Mouse (Mus musculus): ENCODE results near the gene Atl2. TPM values are rescaled to one million over a fixed set of nuclear protein-coding genes. Genes with fewer than 3 reads are reported as not detected.

Atl2 gene
- polyA plus RNA-seq, 1 experiment from 2014 or later = 26.7 TPM

DNA sequence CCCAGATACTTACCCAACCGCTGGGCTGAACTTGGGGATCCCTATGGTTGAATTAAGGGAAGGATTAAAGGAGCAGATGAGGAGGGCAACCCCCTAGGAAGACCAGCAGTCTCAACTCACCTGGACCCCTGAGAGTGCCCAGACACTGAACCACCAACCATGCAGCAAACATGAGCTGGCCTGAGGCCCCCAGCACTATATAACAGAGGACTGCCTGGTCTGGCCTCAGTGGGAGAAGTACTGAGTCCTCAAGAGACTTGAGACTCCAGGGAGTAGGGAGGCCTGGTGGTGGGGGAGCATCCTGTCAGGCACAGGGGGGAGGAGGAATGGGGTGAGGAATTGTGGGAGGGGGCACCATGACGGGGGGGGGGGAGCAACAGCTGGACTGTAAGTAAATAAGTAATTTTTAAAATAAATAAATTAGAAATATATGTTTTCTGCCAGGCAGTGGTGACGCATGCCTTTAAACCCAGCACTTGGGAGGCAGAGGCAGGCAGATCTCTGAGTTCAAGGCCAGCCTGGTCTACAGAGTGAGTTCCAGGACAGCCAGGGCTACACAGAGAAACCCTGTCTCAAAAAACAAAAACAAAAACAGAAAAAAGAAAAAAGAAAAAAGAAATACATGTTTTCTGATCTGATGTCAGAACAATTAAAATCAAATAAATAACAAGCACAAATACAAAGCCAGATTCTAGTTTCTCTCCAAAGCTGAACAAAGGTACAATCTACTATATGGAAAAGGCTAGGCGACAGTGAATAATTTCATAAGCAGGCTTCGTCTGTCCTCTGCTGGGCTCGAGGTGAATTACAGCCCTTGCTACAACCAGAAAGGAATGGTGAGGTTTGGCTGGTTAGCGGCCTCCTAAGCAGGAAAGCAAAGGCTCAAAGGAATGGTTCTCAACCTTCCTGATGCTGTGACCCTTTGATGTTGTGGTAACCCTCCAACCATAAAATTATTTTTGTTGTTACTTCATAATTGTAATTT, 55.4 kb downstream of the Atl2 start:
- no peaks in the 10 kb centered on the region for H3K9me3 ChIP-seq (ENCODE audit: control insufficient read depth, low read length)
- no peak overlapping the region for H3K9ac ChIP-seq (ENCODE audit: low read length)
- 44% methylated on average over 7 of the region's 7 CpGs for WGBS
- no peaks in the 10 kb centered on the region for H3K27me3 ChIP-seq (ENCODE audit: control insufficient read depth, insufficient read depth, low read length)
- 0 out of 4 replicates have a peak, but pooled peaks cover 0 to 3% of the 10 kb centered on the region in 2 experiments for H3K4me1 ChIP-seq (ENCODE audit: control insufficient read depth in 2 of 2, insufficient read depth in 2 of 2, low read length in 2 of 2)
- no peaks in the 10 kb centered on the region for H3K36me3 ChIP-seq (ENCODE audit: control insufficient read depth, insufficient read depth, low read length)
- H3K4me2 ChIP-seq (ENCODE audit: low read length) = no peak overlapping the region
- no peak overlapping the region for H3K4me3 ChIP-seq (ENCODE audit: control insufficient read depth in 1 of 2, insufficient read depth in 1 of 2, low read depth in 1 of 2, low read length in 2 of 2)
- no peak overlapping the region for H3K27ac ChIP-seq (replicated peaks in 1 of 2; ENCODE audit: control insufficient read depth in 1 of 2, insufficient read depth in 1 of 2, low read depth in 2 of 2, low read length in 2 of 2)
- no peak for ATAC-seq (ENCODE audit: insufficient number of reproducible peaks, insufficient read depth, low FRiP score, low read depth)

DNA sequence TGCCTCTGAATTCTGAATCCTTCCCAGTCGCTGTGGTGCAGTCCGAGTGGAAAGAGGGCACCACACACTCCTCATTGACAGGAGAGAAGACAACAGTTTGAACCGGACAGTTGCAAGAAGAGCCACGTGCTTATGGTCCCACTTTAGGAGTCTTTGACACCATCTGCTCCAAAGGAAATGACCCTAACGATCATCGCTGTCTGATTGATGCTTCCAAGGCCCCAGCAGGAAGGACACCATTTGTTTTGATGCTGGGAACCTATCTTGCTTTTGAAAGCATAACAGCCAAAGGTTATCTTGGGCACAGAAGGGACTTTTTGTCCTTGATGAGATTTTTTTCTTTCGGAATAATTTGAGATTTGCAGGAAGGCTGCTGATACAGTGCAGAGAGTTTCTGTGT, 58.9 kb downstream of the Atl2 start:
- no peak overlapping the region for H3K4me2 ChIP-seq (ENCODE audit: low read length)
- no peaks in the 10 kb centered on the region for H3K27me3 ChIP-seq (ENCODE audit: control insufficient read depth, insufficient read depth, low read length)
- H3K9me3 ChIP-seq (ENCODE audit: control insufficient read depth, low read length) = no peaks in the 10 kb centered on the region
- 57% methylated on average over 7 of the region's 7 CpGs for WGBS
- ATAC-seq (ENCODE audit: insufficient number of reproducible peaks, insufficient read depth, low FRiP score, low read depth) = no peak
- no peaks in the 10 kb centered on the region for H3K36me3 ChIP-seq (ENCODE audit: control insufficient read depth, insufficient read depth, low read length)
- H3K4me3 ChIP-seq (ENCODE audit: control insufficient read depth in 1 of 2, insufficient read depth in 1 of 2, low read depth in 1 of 2, low read length in 2 of 2) = no peak overlapping the region
- H3K27ac ChIP-seq (replicated peaks in 1 of 2; ENCODE audit: control insufficient read depth in 1 of 2, insufficient read depth in 1 of 2, low read depth in 2 of 2, low read length in 2 of 2) = no peak overlapping the region
- H3K9ac ChIP-seq (ENCODE audit: low read length) = no peak overlapping the region
- 0 out of 4 replicates have a peak, but pooled peaks cover 2 to 4% of the 10 kb centered on the region in 2 experiments for H3K4me1 ChIP-seq (ENCODE audit: control insufficient read depth in 2 of 2, insufficient read depth in 2 of 2, low read length in 2 of 2)

- Histone ChIP-seq H3K27ac (replicated peaks in 1 of 2; ENCODE audit: control insufficient read depth in 1 of 2, insufficient read depth in 1 of 2, low read depth in 2 of 2, low read length in 2 of 2) (no peak overlapping the region), H3K4me2 (ENCODE audit: low read length) (no peak overlapping the region), H3K9me3 (ENCODE audit: control insufficient read depth, low read length) (no peaks in the 10 kb centered on the region), H3K36me3 (ENCODE audit: control insufficient read depth, insufficient read depth, low read length) (no peaks in the 10 kb centered on the region), H3K27me3 (ENCODE audit: control insufficient read depth, insufficient read depth, low read length) (no peaks in the 10 kb centered on the region), H3K4me1 (ENCODE audit: control insufficient read depth in 2 of 2, insufficient read depth in 2 of 2, low read length in 2 of 2) (0 out of 4 replicates have a peak, but pooled peaks cover 2 to 4% of the 10 kb centered on the region in 2 experiments), H3K9ac (ENCODE audit: low read length) (no peak overlapping the region), H3K4me3 (ENCODE audit: control insufficient read depth in 1 of 2, insufficient read depth in 1 of 2, low read depth in 1 of 2, low read length in 2 of 2) (no peak overlapping the region)
- 51% methylated on average over 5 of the region's 5 CpGs for WGBS
- no peak for ATAC-seq (ENCODE audit: insufficient number of reproducible peaks, insufficient read depth, low FRiP score, low read depth)
These were observed 60.1 kb downstream of the Atl2 start for GRCm38 (mm10) chr17:79835714-79836373.

GRCm38 (mm10) chr17:79832284-79832683, 63.6 kb downstream of the Atl2 start:
- Histone ChIP-seq H3K9me3 (ENCODE audit: control insufficient read depth, low read length) (no peaks in the 10 kb centered on the region), H3K9ac (ENCODE audit: low read length) (no peak overlapping the region), H3K27ac (replicated peaks in 1 of 2; ENCODE audit: control insufficient read depth in 1 of 2, insufficient read depth in 1 of 2, low read depth in 2 of 2, low read length in 2 of 2) (no peak overlapping the region), H3K4me1 (ENCODE audit: control insufficient read depth in 2 of 2, insufficient read depth in 2 of 2, low read length in 2 of 2) (0 out of 4 replicates have a peak, but pooled peaks cover 2 to 4% of the 10 kb centered on the region in 2 experiments), H3K27me3 (ENCODE audit: control insufficient read depth, insufficient read depth, low read length) (no peaks in the 10 kb centered on the region), H3K36me3 (ENCODE audit: control insufficient read depth, insufficient read depth, low read length) (no peaks in the 10 kb centered on the region), H3K4me2 (ENCODE audit: low read length) (no peak overlapping the region), H3K4me3 (ENCODE audit: control insufficient read depth in 1 of 2, insufficient read depth in 1 of 2, low read depth in 1 of 2, low read length in 2 of 2) (no peak overlapping the region)
- 50% methylated on average over 1 of the region's 1 CpGs for WGBS
- ATAC-seq (ENCODE audit: insufficient number of reproducible peaks, insufficient read depth, low FRiP score, low read depth) = no peak

- Histone ChIP-seq H3K9ac (ENCODE audit: low read length) (no peak overlapping the region), H3K4me2 (ENCODE audit: low read length) (no peak overlapping the region), H3K9me3 (ENCODE audit: control insufficient read depth, low read length) (no peaks in the 10 kb centered on the region), H3K27ac (replicated peaks in 1 of 2; ENCODE audit: control insufficient read depth in 1 of 2, insufficient read depth in 1 of 2, low read depth in 2 of 2, low read length in 2 of 2) (no peak overlapping the region), H3K4me3 (ENCODE audit: control insufficient read depth in 1 of 2, insufficient read depth in 1 of 2, low read depth in 1 of 2, low read length in 2 of 2) (no peak overlapping the region), H3K36me3 (ENCODE audit: control insufficient read depth, insufficient read depth, low read length) (no peaks in the 10 kb centered on the region), H3K4me1 (ENCODE audit: control insufficient read depth in 2 of 2, insufficient read depth in 2 of 2, low read length in 2 of 2) (peaks cover 2 to 3% of the 10 kb centered on the region in 2 experiments; a peak in 2 of 4 replicates), H3K27me3 (ENCODE audit: control insufficient read depth, insufficient read depth, low read length) (no peaks in the 10 kb centered on the region)
- WGBS = 64% methylated on average over 6 of the region's 6 CpGs
- no peak for ATAC-seq (ENCODE audit: insufficient number of reproducible peaks, insufficient read depth, low FRiP score, low read depth)
These were observed 69.4 kb downstream of the Atl2 start for GRCm38 (mm10) chr17:79826482-79827034.

GRCm38 (mm10) chr17:79825241-79826030, 70.5 kb downstream of the Atl2 start:
- H3K36me3 ChIP-seq (ENCODE audit: control insufficient read depth, insufficient read depth, low read length) = no peaks in the 10 kb centered on the region
- H3K4me2 ChIP-seq (ENCODE audit: low read length) = no peak overlapping the region
- ATAC-seq (ENCODE audit: insufficient number of reproducible peaks, insufficient read depth, low FRiP score, low read depth) = no peak
- no peak overlapping the region for H3K4me3 ChIP-seq (ENCODE audit: control insufficient read depth in 1 of 2, insufficient read depth in 1 of 2, low read depth in 1 of 2, low read length in 2 of 2)
- 78% methylated on average over 11 of the region's 11 CpGs for WGBS
- no peak overlapping the region for H3K27ac ChIP-seq (replicated peaks in 1 of 2; ENCODE audit: control insufficient read depth in 1 of 2, insufficient read depth in 1 of 2, low read depth in 2 of 2, low read length in 2 of 2)
- H3K4me1 ChIP-seq (ENCODE audit: control insufficient read depth in 2 of 2, insufficient read depth in 2 of 2, low read length in 2 of 2) = peaks cover 2 to 3% of the 10 kb centered on the region in 2 experiments; a peak in 2 of 4 replicates
- H3K9me3 ChIP-seq (ENCODE audit: control insufficient read depth, low read length) = no peaks in the 10 kb centered on the region
- no peak overlapping the region for H3K9ac ChIP-seq (ENCODE audit: low read length)
- H3K27me3 ChIP-seq (ENCODE audit: control insufficient read depth, insufficient read depth, low read length) = no peaks in the 10 kb centered on the region

GRCm38 (mm10) chr17:79824406-79824805, 71.5 kb downstream of the Atl2 start:
- ATAC-seq (ENCODE audit: insufficient number of reproducible peaks, insufficient read depth, low FRiP score, low read depth) = no peak
- Histone ChIP-seq H3K4me3 (ENCODE audit: control insufficient read depth in 1 of 2, insufficient read depth in 1 of 2, low read depth in 1 of 2, low read length in 2 of 2) (no peak overlapping the region), H3K36me3 (ENCODE audit: control insufficient read depth, insufficient read depth, low read length) (no peaks in the 10 kb centered on the region), H3K9me3 (ENCODE audit: control insufficient read depth, low read length) (no peaks in the 10 kb centered on the region), H3K27ac (replicated peaks in 1 of 2; ENCODE audit: control insufficient read depth in 1 of 2, insufficient read depth in 1 of 2, low read depth in 2 of 2, low read length in 2 of 2) (no peak overlapping the region), H3K9ac (ENCODE audit: low read length) (no peak overlapping the region), H3K4me2 (ENCODE audit: low read length) (no peak overlapping the region), H3K27me3 (ENCODE audit: control insufficient read depth, insufficient read depth, low read length) (no peaks in the 10 kb centered on the region), H3K4me1 (ENCODE audit: control insufficient read depth in 2 of 2, insufficient read depth in 2 of 2, low read length in 2 of 2) (peaks cover 2 to 3% of the 10 kb centered on the region in 2 experiments; a peak in 2 of 4 replicates)
- 70% methylated on average over 1 of the region's 1 CpGs for WGBS
